In the genomic region with DNA sequence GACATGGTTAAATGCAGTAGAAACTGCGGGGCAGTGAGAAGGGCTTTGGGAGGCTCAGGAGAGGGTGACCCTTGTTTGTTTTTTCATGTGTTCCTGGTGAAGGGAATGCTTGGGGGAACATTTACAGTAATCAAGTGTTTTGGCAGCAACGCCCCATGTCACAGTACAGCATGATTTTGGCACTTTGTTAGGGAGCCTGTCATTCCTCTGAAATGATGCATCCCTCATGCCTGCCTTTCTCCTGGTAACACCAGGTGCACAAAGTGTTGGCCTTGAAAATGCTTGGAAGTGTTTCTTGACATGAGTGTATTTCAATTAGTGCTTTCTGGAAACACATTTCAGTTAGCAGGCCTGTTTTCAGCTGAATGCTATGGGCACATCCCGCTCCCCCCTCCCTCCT, we compare ENCODE assay signal across 8 mouse cellular contexts. TPM values are rescaled to one million over a fixed set of nuclear protein-coding genes. Genes with fewer than 3 reads are reported as not detected.
DNase-seq lines count a peak whose midpoint lies in the region; ATAC-seq and TF ChIP-seq lines count a peak whose summit lies in the region.

No protein-coding gene starts in this region.

- no peaks in the 10 kb centered on the region for H3K36me3 ChIP-seq in kidney, postnatal 0 days (ENCODE audit: insufficient read depth, low read length)
- H3K36me3 ChIP-seq in embryonic facial prominence, embryonic 12.5 days: no peaks in the 10 kb centered on the region
- no peaks in the 10 kb centered on the region for H3K36me3 ChIP-seq in hindbrain, embryonic 13.5 days
- no peaks in the 10 kb centered on the region for H3K36me3 ChIP-seq in midbrain, embryonic 15.5 days (replicated peaks)

- H3K4me3 ChIP-seq in kidney, postnatal 0 days (replicated peaks; ENCODE audit: low read depth, low read length): peak overlapping the region; percentile 94
- peak overlapping the region; percentile 85; the same call in 1 of the 2 replicates for H3K4me3 ChIP-seq in embryonic facial prominence, embryonic 12.5 days
- peak overlapping the region; percentile 92 for H3K4me3 ChIP-seq in hindbrain, embryonic 13.5 days
- peak overlapping the region; percentile 95 for H3K4me3 ChIP-seq in midbrain, embryonic 15.5 days

- no peaks in the 10 kb centered on the region for H3K9me3 ChIP-seq in kidney, postnatal 0 days (replicated peaks; ENCODE audit: low read length)
- H3K9me3 ChIP-seq in embryonic facial prominence, embryonic 12.5 days: no peaks in the 10 kb centered on the region
- no peaks in the 10 kb centered on the region for H3K9me3 ChIP-seq in hindbrain, embryonic 13.5 days
- no peaks in the 10 kb centered on the region for H3K9me3 ChIP-seq in midbrain, embryonic 15.5 days

- H3K9ac ChIP-seq in kidney, postnatal 0 days (ENCODE audit: low read depth, low read length): 0 out of 2 replicates have a peak overlapping the region, but pooled peaks have one; percentile 23
- no peak overlapping the region for H3K9ac ChIP-seq in embryonic facial prominence, embryonic 12.5 days
- H3K9ac ChIP-seq in hindbrain, embryonic 13.5 days: peak overlapping the region; percentile 90
- peak overlapping the region; percentile 19; the same call in 1 of the 2 replicates for H3K9ac ChIP-seq in midbrain, embryonic 15.5 days

- WGBS in kidney, postnatal 0 days: 26% methylated on average over 3 of the region's 3 CpGs
- WGBS in embryonic facial prominence, embryonic 12.5 days: 32% methylated on average over 3 of the region's 3 CpGs
- WGBS in hindbrain, embryonic 13.5 days: 40% methylated on average over 3 of the region's 3 CpGs
- WGBS in midbrain, embryonic 15.5 days: 35% methylated on average over 3 of the region's 3 CpGs

- no peak for DNase-seq in kidney, postnatal 0 days (ENCODE audit: low spot score)
- DNase-seq in kidney, postnatal 25 days: no peak
- no peak for DNase-seq in right cerebral cortex, adult 2 months (ENCODE audit: low spot score in 2 of 2)
- no peak for DNase-seq in spleen, postnatal 10 days (ENCODE audit: low spot score in 2 of 2)
- DNase-seq in lung, postnatal 14 days: no peak

- H3K4me1 ChIP-seq in kidney, postnatal 0 days (replicated peaks; ENCODE audit: insufficient read depth, low read length): peaks cover 36% of the 10 kb centered on the region
- H3K4me1 ChIP-seq in embryonic facial prominence, embryonic 12.5 days: peaks cover 37% of the 10 kb centered on the region
- H3K4me1 ChIP-seq in hindbrain, embryonic 13.5 days (replicated peaks): peaks cover 70% of the 10 kb centered on the region
- peaks cover 43% of the 10 kb centered on the region for H3K4me1 ChIP-seq in midbrain, embryonic 15.5 days

- peak overlapping the region; percentile 99 for H3K4me2 ChIP-seq in kidney, postnatal 0 days (ENCODE audit: low read length)
- H3K4me2 ChIP-seq in embryonic facial prominence, embryonic 12.5 days (replicated peaks): peak overlapping the region; percentile 98
- peak overlapping the region; percentile 97 for H3K4me2 ChIP-seq in hindbrain, embryonic 13.5 days
- peak overlapping the region; percentile 76 for H3K4me2 ChIP-seq in midbrain, embryonic 15.5 days

- TF ChIP-seq CTCF in kidney, postnatal 0 days (IDR thresholded peaks at IDR 0.05; ENCODE audit: low read depth): 0 out of 2 replicates have a peak, but pooled peaks have one; percentile 1

- no peak overlapping the region for H3K27ac ChIP-seq in kidney, postnatal 0 days
- H3K27ac ChIP-seq in embryonic facial prominence, embryonic 12.5 days: no peak overlapping the region
- H3K27ac ChIP-seq in hindbrain, embryonic 13.5 days: 0 out of 2 replicates have a peak overlapping the region, but pooled peaks have one; percentile 2
- peak overlapping the region; percentile 34; the same call in 1 of the 2 replicates for H3K27ac ChIP-seq in midbrain, embryonic 15.5 days

- ATAC-seq in kidney, postnatal 0 days (replicated peaks; ENCODE audit: low FRiP score, low read depth): no peak
- no peak for ATAC-seq in embryonic facial prominence, embryonic 12.5 days (ENCODE audit: insufficient number of reproducible peaks, insufficient read depth, low FRiP score, low TSS enrichment)
- no peak for ATAC-seq in hindbrain, embryonic 13.5 days (ENCODE audit: low FRiP score)
- ATAC-seq in midbrain, embryonic 15.5 days (replicated peaks): no peak

- H3K27me3 ChIP-seq in kidney, postnatal 0 days (ENCODE audit: insufficient read depth, low read length): no peaks in the 10 kb centered on the region
- peaks cover 6% of the 10 kb centered on the region; the same call in 1 of the 2 replicates for H3K27me3 ChIP-seq in embryonic facial prominence, embryonic 12.5 days
- no peaks in the 10 kb centered on the region for H3K27me3 ChIP-seq in hindbrain, embryonic 13.5 days
- no peaks in the 10 kb centered on the region for H3K27me3 ChIP-seq in midbrain, embryonic 15.5 days (replicated peaks)

RNA-seq across cellular contexts. Expression of gene Crim1, which starts 2.7 kb away (rescaled TPM):
- polyA plus RNA-seq in kidney, postnatal 0 days (2015; fragmentation: Nextera tagmentation; extraction: Ambion mirVana): 8.4 TPM in 2 replicates
- polyA plus RNA-seq in embryonic facial prominence, embryonic 12.5 days (2016; fragmentation: Nextera tagmentation; extraction: Ambion mirVana): 5.9 and 6.9 TPM in 2 replicates
- 9.8 and 10.4 TPM in 2 replicates for polyA plus RNA-seq in hindbrain, embryonic 13.5 days (2015; fragmentation: Nextera tagmentation; extraction: Ambion mirVana)
- 11.6 and 13.1 TPM in 2 replicates for polyA plus RNA-seq in midbrain, embryonic 15.5 days (2015; fragmentation: Nextera tagmentation; extraction: Ambion mirVana)

Comparison
In these comparisons a context has a peak if more than half of its experiments do, and no peak if none do; other contexts are left out.
1. H3K27ac ChIP-seq: peak in hindbrain, embryonic 13.5 days (single experiment) and midbrain, embryonic 15.5 days (single experiment); none in kidney, postnatal 0 days (single experiment) and embryonic facial prominence, embryonic 12.5 days (single experiment).
2. Peak in every context shown above with its lines, with median percentiles within 50 percentile points of each other: H3K4me2 ChIP-seq and H3K4me3 ChIP-seq.